Mouse (Mus musculus) forebrain, embryonic 14.5 days (tissue): Measurements from ENCODE around the gene Nrap. TPM values are rescaled to one million over a fixed set of nuclear protein-coding genes. Genes with fewer than 3 reads are reported as not detected.

Source experiments
- polyA plus RNA-seq: library from polyadenylated mRNA; unstranded; fragments of >200 nt; fragmentation: Nextera tagmentation; extraction: Ambion mirVana; gene quantifications from 2 replicates; pipeline ENCODE4 v1.2.1, GENCODE M21; 2014

Gene Nrap
- polyA plus RNA-seq, 1 experiment from 2014 or later: 0.55 TPM

Other genes starting within 250 kb of the Nrap start
- gene Habp2, start 102.9 kb downstream of the Nrap start, polyA plus RNA-seq: 0.06 and 0.16 TPM in 2 replicates
- 13.1 and 17.4 TPM in 2 replicates for gene Casp7, start 7.1 kb upstream of the Nrap start, polyA plus RNA-seq
- 0.28 TPM in 1 of 2 replicates, not detected in the other for gene Plekhs1, start 71.6 kb upstream of the Nrap start, polyA plus RNA-seq
- gene Dclre1a, start 158.2 kb upstream of the Nrap start, polyA plus RNA-seq: 10.1 and 12.5 TPM in 2 replicates
- 9.7 and 11.7 TPM in 2 replicates for gene Nhlrc2, start 158.2 kb upstream of the Nrap start, polyA plus RNA-seq